Mouse (Mus musculus) ES-CJ7 (cell line): ENCODE results near the gene Zfyve28.

Experiments used
- DNase-seq: peaks from one replicate; pipeline ENCODE4 v3.0.0; 2011; ENCODE audit warnings: low read depth, low spot score

The Zfyve28 gene

GRCm38 (mm10) chr5:34252307-34252966, 35.8 kb downstream of the Zfyve28 start:
- DNase-seq = no peak

DNA sequence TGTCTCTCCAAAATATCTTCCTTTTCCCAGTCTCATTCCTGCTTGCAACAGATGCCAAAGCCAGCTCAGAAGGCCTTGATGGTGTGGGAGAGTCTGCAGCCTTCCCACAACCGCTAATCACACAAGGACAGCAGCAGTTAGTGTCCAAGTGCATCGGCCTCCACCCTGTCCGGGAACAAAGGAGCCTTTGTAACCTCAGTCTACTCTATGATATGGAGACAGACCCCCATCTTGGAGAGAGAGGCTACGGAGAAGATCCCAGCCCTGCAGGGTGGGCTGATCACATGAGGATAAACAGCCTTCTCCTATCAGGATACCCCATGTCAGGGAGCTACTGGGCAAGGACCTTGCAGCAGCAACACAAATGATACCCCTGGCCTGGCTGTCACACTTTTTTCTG, 36.5 kb downstream of the Zfyve28 start:
- no peak for DNase-seq

GRCm38 (mm10) chr5:34250090-34250489, 38.2 kb downstream of the Zfyve28 start:
- DNase-seq = no peak

DNA sequence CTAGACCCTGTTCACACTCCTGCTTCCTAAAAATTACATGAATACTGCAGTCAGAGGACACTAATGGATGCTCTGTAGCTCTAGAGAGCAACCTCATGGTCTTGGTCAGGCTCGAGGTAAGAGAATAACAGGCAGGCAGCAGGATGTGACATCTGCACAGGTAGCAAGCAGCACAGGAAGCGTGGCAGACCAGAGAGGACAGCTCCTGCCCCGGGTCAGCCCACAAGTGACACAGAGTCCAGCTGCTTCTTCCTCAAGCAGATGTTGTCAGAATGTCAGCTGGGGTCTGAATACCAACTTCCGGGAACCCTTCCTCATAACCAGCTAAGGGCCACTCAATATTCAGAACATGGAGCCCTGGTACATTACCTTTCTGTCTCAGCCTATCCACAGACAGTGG, 39.1 kb downstream of the Zfyve28 start:
- DNase-seq = no peak

GRCm38 (mm10) chr5:34246443-34246842, 41.8 kb downstream of the Zfyve28 start:
- DNase-seq = no peak

DNA sequence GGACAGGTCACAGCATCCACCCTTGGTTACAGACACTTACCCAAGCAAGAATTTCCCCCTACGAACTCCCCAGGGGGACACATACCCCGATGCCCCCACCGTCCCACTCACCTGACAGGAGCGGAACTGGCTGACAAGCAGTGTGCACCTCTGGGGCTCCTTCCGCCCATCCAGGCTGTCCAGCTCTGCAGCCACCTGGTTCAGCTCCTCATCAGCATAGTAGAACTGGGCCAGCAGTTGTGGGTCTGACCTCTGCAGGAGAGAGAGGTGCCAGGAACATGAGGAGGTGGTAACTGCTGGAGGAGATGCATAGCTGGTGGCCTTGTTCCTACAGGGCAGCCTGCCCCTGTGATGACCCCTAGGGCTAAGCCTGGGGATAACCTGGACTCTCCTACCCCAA, 45.2 kb downstream of the Zfyve28 start:
- no peak for DNase-seq

GRCm38 (mm10) chr5:34242224-34242963, 45.9 kb downstream of the Zfyve28 start:
- DNase-seq = no peak

DNA sequence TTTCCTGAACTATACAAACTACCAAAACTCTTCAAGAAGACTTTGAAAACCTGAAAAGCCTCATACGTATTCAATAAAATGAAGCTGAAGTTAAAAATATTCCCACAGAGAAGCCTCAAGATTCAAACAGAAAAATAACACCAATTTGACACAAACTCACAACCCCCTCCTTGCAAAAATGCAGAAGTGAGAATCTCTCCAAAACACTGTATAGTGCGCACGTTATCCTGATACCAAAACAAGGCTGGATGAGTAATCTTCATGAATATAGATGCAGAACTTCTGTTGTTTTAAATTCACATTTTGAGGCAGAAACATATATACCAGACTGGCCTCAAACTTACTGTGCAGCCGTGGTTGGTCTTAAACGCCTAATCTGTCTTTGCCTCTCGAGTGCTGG, 49.8 kb downstream of the Zfyve28 start:
- no peak for DNase-seq

DNA sequence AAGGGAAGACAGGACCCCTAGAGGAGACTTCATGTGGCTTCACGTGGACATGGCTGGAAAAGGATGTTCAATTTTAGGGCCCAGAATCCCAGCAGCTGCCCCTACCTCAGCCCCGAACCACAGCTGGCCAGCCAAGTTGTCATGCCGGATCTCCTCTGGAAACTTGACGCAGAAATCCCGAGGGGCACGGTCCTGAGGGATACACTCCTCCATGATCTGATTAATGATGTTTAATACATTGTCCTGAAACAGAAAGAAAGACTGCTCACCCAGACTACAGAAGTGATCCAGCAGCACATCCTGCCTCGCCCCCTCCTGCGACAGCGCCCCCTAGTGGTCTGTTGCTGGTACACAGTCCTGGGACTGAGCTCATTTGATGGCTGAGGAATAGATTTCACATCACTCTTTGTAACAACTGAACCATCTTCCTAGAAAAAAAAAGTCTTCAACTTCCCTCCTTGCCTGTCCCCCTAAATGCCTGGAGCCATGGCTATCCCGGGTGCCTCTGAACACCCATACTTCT, 52.3 kb downstream of the Zfyve28 start:
- DNase-seq = peak; percentile 39

DNA sequence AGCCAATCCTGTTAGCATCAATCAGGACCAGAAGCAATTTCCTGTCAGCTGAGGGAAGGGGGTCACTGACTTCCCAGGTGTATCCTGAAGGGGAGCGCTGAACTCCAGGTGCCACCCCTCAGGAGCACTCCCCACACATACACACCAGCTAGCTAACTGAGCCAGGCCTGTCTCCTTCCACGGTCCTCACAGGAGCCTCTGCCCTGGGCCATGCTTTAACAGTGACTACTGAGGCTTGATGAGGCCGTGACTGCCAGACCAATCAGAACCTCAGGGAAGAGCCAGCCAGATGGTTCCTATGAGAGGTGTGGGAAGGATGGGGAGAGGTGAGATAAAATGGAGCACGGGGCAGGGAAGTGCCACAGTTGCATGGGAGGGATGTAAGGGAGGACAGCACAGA, 53.2 kb downstream of the Zfyve28 start:
- DNase-seq = no peak

DNA sequence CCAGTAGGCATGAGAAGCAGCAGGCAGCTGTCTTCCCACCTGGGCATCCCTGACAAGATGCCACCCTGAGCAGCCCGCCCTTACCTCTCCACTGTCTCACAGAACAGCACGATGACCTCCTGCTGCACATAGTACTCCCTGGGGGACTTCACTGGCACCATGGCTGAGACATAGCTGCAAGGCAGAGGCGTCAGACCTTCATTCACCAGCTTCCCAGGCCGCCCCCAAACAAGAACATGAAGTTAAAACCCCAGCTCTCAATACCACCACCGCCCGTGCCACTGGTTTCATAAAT, 55.1 kb downstream of the Zfyve28 start:
- DNase-seq = no peak

- no peak for DNase-seq
These were observed 55.6 kb downstream of the Zfyve28 start for GRCm38 (mm10) chr5:34232481-34233220.

DNA sequence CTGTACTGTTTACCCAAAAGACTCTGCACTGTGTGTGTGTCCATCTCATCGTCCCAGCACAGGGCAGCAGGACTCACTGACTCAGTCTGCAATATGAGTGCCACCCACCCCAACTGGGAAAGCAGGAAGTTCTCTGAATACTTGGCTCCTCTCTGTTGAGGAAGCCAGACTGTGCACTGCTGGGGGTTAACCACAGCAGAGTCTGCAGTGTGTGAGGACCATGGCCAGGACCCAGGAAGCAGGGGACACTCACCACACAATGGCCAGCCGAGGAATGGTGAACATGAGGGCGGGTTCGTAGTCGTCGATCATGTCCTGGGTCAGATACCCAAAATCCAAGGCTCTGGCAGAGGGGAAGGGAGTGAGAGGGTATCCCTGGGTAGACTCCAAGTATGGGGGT, 56.3 kb downstream of the Zfyve28 start:
- DNase-seq = no peak

DNA sequence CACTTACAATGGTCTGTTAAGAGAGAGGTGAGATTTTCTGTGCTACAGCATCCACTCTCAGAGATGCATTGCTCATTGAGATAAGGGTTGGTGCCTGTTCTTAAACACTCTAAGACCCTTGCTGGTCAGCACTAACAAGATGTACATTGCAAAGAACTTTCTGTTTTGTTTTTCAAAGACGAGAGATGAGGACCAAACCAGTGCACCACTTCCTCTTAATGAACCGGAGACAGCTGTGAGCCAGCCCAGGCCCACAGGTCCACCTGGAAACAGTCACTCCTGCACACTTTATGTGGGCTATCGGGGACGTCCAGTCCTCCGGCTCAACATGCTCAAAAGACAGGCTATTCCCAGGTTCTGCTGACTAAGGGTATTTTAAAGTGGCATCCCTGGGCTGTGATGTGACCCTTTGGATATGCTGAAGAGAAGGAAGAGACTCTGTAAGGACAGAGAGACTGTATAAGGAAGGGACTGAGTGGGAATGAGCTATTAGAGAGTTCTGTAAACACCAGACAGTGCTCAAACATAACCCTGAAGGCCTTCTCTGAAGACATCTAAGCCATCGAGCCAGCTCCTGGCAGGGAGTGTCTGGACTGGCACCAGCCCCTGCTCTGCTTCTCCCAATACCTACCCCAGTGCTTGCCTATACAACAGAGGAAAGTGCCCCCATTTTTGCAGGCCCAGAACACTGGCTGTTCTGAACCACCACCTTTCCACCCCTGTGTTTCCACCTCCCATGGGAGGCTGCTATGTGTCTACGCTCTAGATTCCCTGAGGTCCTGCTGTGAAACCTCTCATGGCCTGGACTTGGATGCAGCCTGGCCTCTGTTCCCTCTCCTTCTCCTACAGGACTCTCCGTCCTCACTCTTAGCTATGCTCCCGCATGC, 57.4 kb downstream of the Zfyve28 start:
- no peak for DNase-seq

- DNase-seq = no peak
These were observed 58.7 kb downstream of the Zfyve28 start for GRCm38 (mm10) chr5:34229503-34229902.

DNA sequence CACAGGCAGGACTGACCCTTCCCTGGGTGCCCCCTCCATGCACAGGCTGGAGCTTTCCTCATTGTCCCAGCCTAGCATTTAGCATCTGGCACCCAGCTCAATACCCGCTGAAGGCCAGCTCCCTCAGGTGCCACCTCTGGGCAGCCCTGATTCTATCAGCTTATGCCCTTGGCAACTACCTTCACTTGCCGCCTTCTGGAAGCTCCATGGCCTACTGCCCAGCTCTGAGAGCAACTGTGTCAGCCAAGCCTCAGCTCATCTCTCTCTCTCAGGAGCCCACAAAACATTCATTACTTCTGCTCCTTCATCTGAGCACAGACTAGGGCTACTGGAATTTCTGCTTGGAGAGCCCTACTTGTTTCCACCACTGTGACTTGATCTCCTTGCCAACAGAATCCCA, 62.7 kb downstream of the Zfyve28 start:
- DNase-seq = no peak

GRCm38 (mm10) chr5:34224515-34224914, 63.7 kb downstream of the Zfyve28 start:
- DNase-seq = no peak

DNA sequence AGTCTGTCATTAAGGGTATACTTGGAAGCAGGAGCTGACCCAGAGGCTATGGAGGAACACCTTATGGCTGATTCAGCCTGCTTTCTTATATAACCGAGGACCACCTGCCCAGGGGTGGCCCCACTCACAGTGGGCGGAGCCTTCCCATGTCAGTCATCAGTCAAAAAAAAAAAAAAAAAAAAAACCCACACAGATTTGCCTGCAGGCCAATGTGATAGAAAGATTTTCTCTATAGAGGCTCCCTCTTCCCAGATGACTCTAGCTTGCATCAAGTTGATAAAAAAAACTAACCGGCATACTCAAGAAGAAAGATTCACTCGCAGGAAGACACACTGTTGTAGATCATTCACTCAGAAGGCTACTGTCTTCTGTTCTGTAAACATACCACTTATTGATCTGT, 68.2 kb downstream of the Zfyve28 start:
- DNase-seq = no peak

GRCm38 (mm10) chr5:34218672-34219071, 69.6 kb downstream of the Zfyve28 start:
- DNase-seq = no peak

DNA sequence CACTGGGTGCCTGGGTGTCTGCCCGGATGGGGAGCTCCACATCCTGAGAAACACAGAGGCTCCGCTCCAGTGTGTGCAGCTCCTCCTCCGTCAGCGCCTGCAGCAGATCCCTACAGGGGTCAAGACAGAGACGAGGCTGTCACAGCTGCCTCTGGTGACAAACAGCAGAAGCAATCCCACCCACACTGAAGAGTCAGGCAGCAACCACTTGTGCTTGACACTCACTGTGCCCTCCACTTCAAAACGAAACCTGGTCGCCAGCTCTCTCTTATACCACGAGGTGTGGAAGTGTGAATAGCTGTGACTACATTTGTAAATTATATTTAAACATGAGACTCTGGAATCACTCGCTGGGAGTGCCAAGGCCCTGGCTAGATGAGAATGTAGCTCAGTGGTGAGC, 70.5 kb downstream of the Zfyve28 start:
- DNase-seq = no peak

DNA sequence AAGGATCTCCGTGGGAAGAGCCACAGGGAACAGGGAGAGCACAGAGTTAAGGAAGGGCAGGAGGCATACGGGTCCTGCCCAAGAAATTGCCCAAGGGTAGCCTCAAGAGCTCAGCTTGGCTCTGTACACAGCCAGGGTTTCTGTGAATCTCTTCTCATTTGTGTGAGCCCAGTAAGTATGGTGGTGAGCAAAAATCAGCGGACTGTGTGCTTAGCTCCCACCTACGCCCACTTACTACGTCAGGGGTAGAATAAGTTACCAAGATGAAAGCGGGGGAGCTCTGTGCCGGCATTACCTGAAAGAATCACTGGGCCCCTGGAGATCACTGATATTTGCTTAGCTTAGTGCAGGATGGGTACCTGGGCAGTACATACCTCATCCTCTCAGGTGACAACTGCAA, 72.2 kb downstream of the Zfyve28 start:
- DNase-seq = no peak

DNA sequence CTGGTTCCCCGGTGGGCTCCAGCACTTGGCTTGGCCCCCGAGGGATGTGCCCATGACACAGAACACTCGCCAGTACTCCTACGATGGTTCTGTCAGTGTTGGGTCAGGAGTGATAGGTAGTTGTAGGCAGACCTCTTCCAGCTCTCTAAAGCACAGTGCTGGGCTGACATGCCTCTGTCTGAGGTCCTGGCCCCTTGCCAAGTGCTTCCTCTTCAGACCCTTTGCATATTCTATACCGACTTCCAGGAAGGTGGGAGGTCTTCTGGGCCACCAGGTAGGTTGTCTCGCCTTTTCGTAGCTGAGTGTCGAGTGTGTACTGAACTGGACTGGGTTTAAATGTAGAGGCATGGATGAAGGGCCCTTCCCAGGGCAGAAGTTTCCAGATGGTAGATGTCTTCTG, 74.6 kb downstream of the Zfyve28 start:
- no peak for DNase-seq
